Mouse (Mus musculus) spleen, adult 2 months (tissue): ENCODE data around the gene Dapk2.

ENCODE experiments used
- CTCF ChIP-seq: fragments of 200-500 bp; IDR thresholded peaks from 2 replicates; pipeline ENCODE4 v1.5.1; 2011; ENCODE audit warnings: mild to moderate bottlenecking, inconsistent platforms; ENCODE audit not compliant: insufficient read depth, insufficient read length, insufficient replicate concordance; ENCODE audit errors: extremely low read depth
- POLR2A ChIP-seq: fragments of 200-500 bp; IDR thresholded peaks from 2 replicates; pipeline ENCODE4 v1.6.1; 2011; ENCODE audit warnings: low read depth, low read length, inconsistent platforms

DNA sequence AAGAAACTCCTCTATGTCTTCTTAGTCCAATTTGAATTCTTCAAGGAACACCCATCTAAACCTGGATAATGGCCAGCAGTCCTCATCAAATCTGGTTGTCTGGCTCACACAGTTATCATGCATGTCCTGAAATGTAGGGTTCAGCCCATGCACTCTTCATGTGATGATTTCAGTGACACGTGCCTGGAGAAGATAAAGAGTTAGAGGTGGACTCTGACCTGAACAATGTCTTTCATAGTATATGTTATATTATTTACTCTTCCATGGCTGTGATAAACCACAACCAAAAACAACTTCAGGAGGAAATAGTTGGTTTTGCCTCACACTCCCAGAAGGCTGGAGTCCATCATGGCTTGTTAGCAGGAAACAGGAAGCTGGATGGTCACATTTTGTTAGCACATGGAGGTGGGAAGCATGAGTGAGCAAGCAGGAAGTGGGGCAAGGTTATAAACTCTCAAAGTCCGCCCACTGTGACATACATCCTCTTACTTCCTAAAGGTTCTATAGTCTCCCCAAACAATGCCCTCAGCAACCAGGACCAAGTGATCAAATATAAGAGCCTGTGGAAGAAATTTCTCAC, 142.5 kb downstream of the Dapk2 start:
- no peak for TF ChIP-seq POLR2A
- TF ChIP-seq CTCF: no peak
